Mouse (Mus musculus): ENCODE results near the gene Fbxl2.

GRCm38 (mm10) chr9:113984946-113985620 is 60.9 kb downstream of the Fbxl2 start:
- TF ChIP-seq CTCF (IDR thresholded peaks at IDR 0.05; ENCODE audit: control insufficient read depth, insufficient read depth, insufficient replicate concordance, low read depth, low read length) (no peak), POLR2A (IDR thresholded peaks at IDR 0.05; ENCODE audit: control insufficient read depth, low read depth, low read length) (no peak)
